Mouse (Mus musculus) activated CD4-positive, CD25-positive, alpha-beta regulatory T cell (primary cell): ENCODE measurements around the gene Zfyve1. TPM values are rescaled to one million over a fixed set of nuclear protein-coding genes. Genes with fewer than 3 reads are reported as not detected.

Source experiments
- polyA plus RNA-seq, 2 experiments: library from polyadenylated mRNA; unstranded; fragments of 100-300 nt; shearing (Covaris generic); gene quantifications; one replicate each; pipeline ENCODE4 v1.2.1; 2017

The Zfyve1 gene
- polyA plus RNA-seq = 10 to 100 TPM in 1 of 2 experiments, 1 to 10 TPM in 1; 9.6 to 11.3 TPM

GRCm38 (mm10) chr12:83597025-83597501, at the start of gene Zfyve1:
Zfyve1 (minus strand) TSS chr12:83597222.

GRCm38 (mm10) chr12:83630936-83631335, 33.9 kb upstream of the Zfyve1 start, which contains the start of gene Rbm25:
Rbm25 (plus strand) TSS chr12:83631236.

GRCm38 (mm10) chr12:83520311-83520890, 76.6 kb downstream of the Zfyve1 start, which contains the start of gene Dcaf4:
Dcaf4 (plus strand) TSS chr12:83520466.

Other genes with a start within 250 kb of the Zfyve1 start
- under 1 TPM; 0.29 to 0.31 TPM for gene Dpf3, start 109.5 kb downstream of the Zfyve1 start, polyA plus RNA-seq
- 10 to 100 TPM; 19.0 to 19.9 TPM for gene Dcaf4, start 76.8 kb downstream of the Zfyve1 start, polyA plus RNA-seq
- gene Rbm25, start 34.0 kb upstream of the Zfyve1 start, polyA plus RNA-seq = 100 to 1,000 TPM; 301 to 390 TPM
- gene Psen1, start 90.9 kb upstream of the Zfyve1 start, polyA plus RNA-seq = 100 to 1,000 TPM in 1 of 2 experiments, 10 to 100 TPM in 1; 98.0 to 123 TPM
- under 1 TPM in 1 of 2 experiments, not detected in 1; 0.32 TPM for gene Papln, start 166.4 kb upstream of the Zfyve1 start, polyA plus RNA-seq